Mouse (Mus musculus) ES-Bruce4 (cell line): ENCODE results near the gene Glyctk.

Experiments used
- CTCF ChIP-seq: IDR thresholded peaks from one replicate; pipeline ENCODE4 v1.8.1; 2011; ENCODE audit warnings: low read depth, low read length
- EP300 ChIP-seq: IDR thresholded peaks from 2 replicates; pipeline ENCODE4 v1.6.1; 2011; ENCODE audit warnings: low read depth, low read length; ENCODE audit not compliant: insufficient read depth
- POLR2A ChIP-seq: IDR thresholded peaks from one replicate; pipeline ENCODE4 v1.8.1; 2011; ENCODE audit warnings: low read length; ENCODE audit not compliant: insufficient read depth

- TF ChIP-seq CTCF (no peak), EP300 (no peak), POLR2A (no peak)
Observed at GRCm38 (mm10) chr9:106179454-106179853, 21.5 kb upstream of the Glyctk start.
